Mouse (Mus musculus) myocyte (in vitro differentiated cells): ENCODE results near the gene Gpsm1.

Source experiments
- CEBPB ChIP-seq: IDR thresholded peaks from 2 replicates; pipeline ENCODE4 v1.6.1; 2011; ENCODE audit warnings: mild to moderate bottlenecking, moderate library complexity; ENCODE audit not compliant: poor library complexity, insufficient read depth, severe bottlenecking
- E2F4 ChIP-seq: IDR thresholded peaks from one replicate; pipeline ENCODE4 v1.6.1; 2011; ENCODE audit warnings: mild to moderate bottlenecking, control low read depth, moderate library complexity; ENCODE audit not compliant: insufficient read depth
- MAX ChIP-seq: IDR thresholded peaks from one replicate; pipeline ENCODE4 v1.6.1; 2011; ENCODE audit warnings: low read depth, mild to moderate bottlenecking, control low read depth
- MYOD1 ChIP-seq, 3 experiments: IDR thresholded peaks; one replicate each; pipeline ENCODE4 v1.6.1; 2011; ENCODE audit warnings: control low read depth in 2 of 3, low read depth in 2 of 3, mild to moderate bottlenecking in 2 of 3, moderate library complexity in 1 of 3; ENCODE audit not compliant: insufficient read length in 2 of 3, control insufficient read depth in 1 of 3
- POLR2A ChIP-seq: IDR thresholded peaks from one replicate; pipeline ENCODE4 v1.6.1; 2011; ENCODE audit warnings: low read depth, mild to moderate bottlenecking, control low read depth, moderate library complexity; ENCODE audit not compliant: insufficient read length
- REST ChIP-seq: IDR thresholded peaks from one replicate; pipeline ENCODE4 v1.6.1; 2011; ENCODE audit warnings: mild to moderate bottlenecking, control low read depth, moderate library complexity; ENCODE audit not compliant: insufficient read depth, insufficient read length
- TCF12 ChIP-seq: IDR thresholded peaks from one replicate; pipeline ENCODE4 v1.6.1; 2011; ENCODE audit warnings: mild to moderate bottlenecking, control low read depth; ENCODE audit not compliant: poor library complexity, insufficient read depth, severe bottlenecking
- USF1 ChIP-seq: IDR thresholded peaks from one replicate; pipeline ENCODE4 v1.6.1; 2011; ENCODE audit warnings: low read depth, mild to moderate bottlenecking, control low read depth, moderate library complexity

DNA sequence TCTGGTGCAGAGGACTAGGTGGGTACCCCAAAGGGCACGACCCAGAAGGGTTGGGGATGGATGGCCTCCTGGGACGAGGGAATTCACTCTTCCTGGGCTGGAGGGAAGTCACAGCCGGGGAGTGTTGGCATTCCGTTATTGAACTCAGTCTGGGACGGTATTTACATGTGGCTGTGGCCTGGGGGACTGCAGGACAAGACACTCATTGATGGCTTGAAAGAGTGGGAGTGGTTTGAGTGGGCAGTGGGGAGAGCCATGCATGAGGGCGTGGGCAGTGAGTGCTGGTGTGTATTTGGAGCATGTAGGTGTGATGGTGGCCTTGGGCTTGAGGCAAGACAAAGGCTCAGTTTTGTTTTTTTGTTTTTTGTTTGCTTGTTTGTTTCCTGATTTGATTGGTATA, 15.4 kb downstream of the Gpsm1 start:
- TF ChIP-seq POLR2A (no peak), MYOD1 (IDR thresholded peaks at IDR 0.05; ENCODE audit: control insufficient read depth in 1 of 3, insufficient read length in 2 of 3, low read depth in 2 of 3) (no peak), REST (no peak), MAX (no peak), E2F4 (no peak), USF1 (no peak), CEBPB (no peak), TCF12 (no peak)
